Mouse (Mus musculus) brain, embryonic 14.5 days (tissue): Measurements from ENCODE around the gene Tmem178b. TPM values are rescaled to one million over a fixed set of nuclear protein-coding genes. Genes with fewer than 3 reads are reported as not detected.
A peak's percentile ranks its signal among the peaks of the same experiment; 100 is the strongest.

Experiments used
- DNase-seq: peaks from one replicate; pipeline ENCODE4 v3.0.0-alpha.2; 2011; ENCODE audit warnings: low read depth
- CTCF ChIP-seq: fragments of 200-500 bp; IDR thresholded peaks from 2 replicates; pipeline ENCODE4 v1.5.1; 2012; ENCODE audit warnings: inconsistent platforms, mild to moderate bottlenecking, moderate library complexity, borderline replicate concordance; ENCODE audit not compliant: insufficient read depth, insufficient read length; ENCODE audit errors: extremely low read depth
- POLR2A ChIP-seq: fragments of 200-500 bp; IDR thresholded peaks from 2 replicates; pipeline ENCODE4 v1.6.1; 2012; ENCODE audit warnings: mild to moderate bottlenecking, inconsistent platforms, borderline replicate concordance; ENCODE audit not compliant: poor library complexity, insufficient read depth, insufficient read length, severe bottlenecking; ENCODE audit errors: extremely low read depth
- polyA plus RNA-seq: library from polyadenylated mRNA; depleted of rRNA; stranded (reverse); fragments of >200 nt; gene quantifications from 2 replicates; pipeline ENCODE4 v1.2.3, GENCODE M21; 2012; rRNA removed

Tmem178b gene
- 48.8 and 84.9 TPM in 2 replicates for polyA plus RNA-seq

DNA sequence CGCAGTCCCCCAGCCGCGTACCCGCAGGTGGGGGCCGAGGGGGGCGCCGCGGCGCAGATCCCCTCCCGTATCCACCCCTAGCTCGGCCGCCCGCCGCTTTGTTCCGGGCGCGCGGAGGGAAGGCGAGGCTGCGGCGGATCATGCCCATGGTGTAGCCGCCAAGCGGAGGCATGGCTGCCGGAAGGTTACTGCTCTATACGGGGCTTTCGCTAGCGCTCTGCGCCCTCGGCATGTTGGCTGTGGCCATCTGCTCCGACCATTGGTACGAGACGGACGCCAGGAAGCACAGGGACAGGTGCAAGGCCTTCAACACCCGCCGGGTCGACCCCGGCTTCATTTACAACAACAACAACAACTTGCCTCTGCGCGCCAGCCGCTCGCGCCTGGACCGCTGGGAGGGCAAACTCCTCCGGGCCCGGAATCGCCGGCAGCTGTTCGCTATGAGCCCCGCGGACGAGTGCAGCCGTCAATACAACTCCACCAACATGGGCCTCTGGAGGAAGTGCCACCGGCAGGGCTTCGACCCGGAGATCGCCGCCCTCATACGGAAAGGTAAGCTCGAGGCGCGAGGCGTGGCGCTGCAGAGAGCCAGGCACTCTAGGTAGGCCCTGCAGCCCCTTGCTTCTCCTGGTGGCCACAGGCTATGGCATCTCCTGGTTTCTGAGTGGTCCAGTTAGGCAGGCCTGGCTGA is at the start of gene Tmem178b:
TSS of gene Tmem178b (plus strand) at position 371 of the 691 bp plus-strand sequence.
- no peak for TF ChIP-seq CTCF
- 0 out of 2 replicates have a peak, but pooled peaks have one; percentile 12 for TF ChIP-seq POLR2A
- DNase-seq: peak; percentile 71

DNA sequence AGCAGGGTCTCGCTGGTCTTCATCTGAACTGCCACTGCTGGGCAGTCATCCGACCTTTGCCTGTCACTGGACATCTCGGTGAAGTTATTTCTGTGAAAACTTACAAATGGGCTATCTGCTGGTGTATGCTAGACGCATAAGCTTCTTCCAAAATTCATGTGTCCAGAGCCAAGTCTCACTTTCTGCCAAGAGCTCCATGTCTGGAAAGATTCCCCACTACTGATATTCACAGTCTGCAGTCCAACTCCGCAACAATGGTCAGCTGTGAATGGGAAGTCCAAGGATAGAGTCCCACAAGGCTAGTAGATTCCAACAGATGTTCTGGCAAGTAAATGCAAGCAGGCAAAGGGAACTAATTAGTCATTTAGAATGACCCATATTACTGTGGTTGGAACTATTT is 44.3 kb upstream of the Tmem178b start:
- DNase-seq: no peak
- TF ChIP-seq POLR2A: no peak
- TF ChIP-seq CTCF: no peak

DNA sequence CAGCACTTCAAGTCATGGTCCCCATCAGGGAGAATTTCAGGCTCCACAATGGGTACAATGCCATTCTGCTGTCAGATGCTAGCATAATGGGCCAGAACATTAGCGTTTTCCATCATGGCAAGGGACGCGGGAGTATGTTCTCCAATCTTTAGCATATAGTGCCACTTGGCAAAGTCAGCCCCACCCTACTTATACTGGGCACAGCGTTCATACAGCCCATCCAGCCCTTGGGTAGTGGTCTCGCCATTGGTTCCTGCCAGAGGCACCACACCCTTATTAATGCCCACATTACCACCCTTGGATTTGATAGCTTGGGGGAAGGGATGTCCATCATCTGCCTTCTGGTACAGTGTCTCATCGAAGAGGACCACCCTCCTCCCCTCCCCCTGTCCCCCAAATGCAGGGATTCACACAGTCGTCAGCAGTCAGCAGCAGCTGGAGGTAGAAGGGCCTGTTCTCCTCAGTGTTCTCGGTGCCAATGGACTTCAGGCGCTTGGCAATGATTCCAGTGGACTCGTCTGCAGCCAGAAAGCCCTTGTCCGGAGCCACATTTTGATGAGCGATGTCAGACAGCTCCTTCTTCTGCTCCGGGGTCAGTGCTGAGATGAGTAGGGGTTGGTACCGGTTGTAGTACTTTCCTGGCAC is 29.3 kb upstream of the Tmem178b start:
- DNase-seq: no peak

DNA sequence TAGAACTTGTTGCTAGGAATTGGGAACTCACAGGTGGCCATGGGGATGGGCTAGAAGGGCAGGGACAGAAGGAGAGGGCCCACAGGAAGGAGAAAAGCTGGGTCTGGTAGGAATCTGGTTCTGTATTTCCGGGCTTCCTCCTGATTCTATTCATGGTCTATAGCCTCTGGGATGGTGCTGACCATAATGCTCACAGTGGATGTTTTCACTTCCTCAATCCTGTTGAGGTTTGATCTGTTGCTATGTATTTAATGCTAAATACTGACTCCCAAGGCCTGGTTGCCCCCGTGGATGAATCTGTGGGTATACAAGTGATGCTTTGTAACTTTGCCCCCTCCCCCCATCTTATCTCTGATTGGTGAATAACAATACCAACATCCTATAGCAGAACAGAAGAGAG is 25.5 kb upstream of the Tmem178b start:
- DNase-seq: no peak
- TF ChIP-seq CTCF (no peak), POLR2A (no peak)

More for the DNA sequence above, 29.3 kb upstream of the Tmem178b start:
- TF ChIP-seq CTCF (no peak), POLR2A (no peak)

DNA sequence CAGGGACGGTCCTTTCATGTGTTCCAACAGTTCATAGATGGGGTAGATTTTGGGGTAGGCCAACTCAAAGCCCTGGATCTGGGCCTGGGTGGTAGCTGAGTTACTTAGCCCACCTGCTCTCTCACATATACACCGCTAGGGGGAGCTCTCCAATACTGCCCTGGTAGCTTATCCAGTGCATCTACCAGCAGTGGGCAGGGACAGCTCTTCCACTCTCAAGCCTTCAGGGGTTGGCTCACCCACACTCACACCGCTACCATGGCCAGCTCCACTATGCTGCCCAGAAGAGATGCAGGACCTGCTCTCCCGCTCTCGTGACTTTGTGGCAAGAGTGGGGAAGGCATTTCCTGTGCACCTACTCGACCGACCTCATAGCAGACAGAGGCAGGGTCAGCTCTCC is 24.3 kb upstream of the Tmem178b start:
- DNase-seq: no peak
- TF ChIP-seq POLR2A: no peak
- peak; percentile 38; the same call in 1 of the 2 replicates for TF ChIP-seq CTCF

DNA sequence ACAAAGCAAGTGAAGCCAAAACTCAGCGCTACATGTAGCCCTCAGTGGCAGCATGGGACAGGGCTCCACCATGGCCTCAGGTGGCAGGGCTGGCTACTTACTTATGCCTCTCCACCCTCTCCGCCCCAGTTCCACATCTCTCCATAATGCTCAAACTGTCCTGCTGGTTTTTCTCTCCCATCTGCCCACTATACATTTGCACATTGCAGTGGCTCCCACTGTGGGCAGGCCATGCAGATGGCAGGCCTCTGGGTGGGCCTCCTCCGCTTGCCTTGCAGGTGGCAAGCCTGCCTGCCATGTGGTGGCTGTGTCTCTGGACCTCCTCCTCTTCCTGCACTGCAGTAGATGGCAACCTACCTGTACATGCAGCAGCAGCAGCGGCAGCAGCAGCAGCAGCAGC is 23.4 kb upstream of the Tmem178b start:
- DNase-seq: no peak
- TF ChIP-seq POLR2A (no peak), CTCF (no peak)

DNA sequence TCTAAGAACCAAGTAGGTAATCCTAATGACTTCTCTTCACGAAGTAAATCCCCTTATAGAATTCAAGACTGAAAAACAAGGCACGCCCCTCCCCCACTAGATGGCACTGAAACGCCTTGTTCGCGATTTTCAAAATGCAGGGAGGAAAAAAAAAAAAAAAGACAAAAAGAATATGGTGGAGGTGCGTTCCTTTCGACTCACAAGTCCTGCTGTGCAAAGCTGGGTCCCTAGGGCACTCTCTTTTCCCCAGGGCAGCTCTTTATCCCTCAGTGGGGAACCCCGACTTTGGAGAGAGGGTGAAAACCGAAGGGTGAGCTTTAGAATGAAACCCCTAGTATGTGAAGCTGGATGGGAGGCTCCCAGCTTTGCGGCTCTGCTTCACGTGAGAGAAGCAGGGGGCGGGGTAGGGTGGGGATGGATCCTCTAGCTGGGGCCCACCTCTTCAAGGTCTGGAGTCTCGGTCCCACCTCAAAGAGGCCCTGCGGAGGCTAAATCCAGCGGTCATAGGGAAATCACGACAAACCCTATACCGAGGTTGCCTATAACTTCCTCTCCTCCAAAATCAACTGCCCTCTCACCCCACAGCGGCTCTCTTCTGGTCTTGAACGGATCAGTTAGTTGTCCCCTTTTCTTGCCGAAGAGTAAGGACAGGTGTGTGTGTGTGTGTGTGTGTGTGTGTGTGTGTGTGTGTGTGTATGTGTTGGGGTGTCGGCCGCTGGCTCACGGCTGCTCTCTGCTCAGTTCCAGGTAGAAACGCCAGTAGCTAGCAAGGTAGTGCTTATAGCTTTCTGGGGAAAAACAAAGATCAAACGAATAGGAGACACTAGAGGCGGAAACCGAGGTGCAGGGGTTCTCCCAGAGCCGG is 2.6 kb upstream of the Tmem178b start:
- TF ChIP-seq POLR2A (0 out of 2 replicates have a peak, but pooled peaks have one; percentile 6), CTCF (peak; percentile 71; the same call in 1 of the 2 replicates)
- peak; percentile 96 for DNase-seq

DNA sequence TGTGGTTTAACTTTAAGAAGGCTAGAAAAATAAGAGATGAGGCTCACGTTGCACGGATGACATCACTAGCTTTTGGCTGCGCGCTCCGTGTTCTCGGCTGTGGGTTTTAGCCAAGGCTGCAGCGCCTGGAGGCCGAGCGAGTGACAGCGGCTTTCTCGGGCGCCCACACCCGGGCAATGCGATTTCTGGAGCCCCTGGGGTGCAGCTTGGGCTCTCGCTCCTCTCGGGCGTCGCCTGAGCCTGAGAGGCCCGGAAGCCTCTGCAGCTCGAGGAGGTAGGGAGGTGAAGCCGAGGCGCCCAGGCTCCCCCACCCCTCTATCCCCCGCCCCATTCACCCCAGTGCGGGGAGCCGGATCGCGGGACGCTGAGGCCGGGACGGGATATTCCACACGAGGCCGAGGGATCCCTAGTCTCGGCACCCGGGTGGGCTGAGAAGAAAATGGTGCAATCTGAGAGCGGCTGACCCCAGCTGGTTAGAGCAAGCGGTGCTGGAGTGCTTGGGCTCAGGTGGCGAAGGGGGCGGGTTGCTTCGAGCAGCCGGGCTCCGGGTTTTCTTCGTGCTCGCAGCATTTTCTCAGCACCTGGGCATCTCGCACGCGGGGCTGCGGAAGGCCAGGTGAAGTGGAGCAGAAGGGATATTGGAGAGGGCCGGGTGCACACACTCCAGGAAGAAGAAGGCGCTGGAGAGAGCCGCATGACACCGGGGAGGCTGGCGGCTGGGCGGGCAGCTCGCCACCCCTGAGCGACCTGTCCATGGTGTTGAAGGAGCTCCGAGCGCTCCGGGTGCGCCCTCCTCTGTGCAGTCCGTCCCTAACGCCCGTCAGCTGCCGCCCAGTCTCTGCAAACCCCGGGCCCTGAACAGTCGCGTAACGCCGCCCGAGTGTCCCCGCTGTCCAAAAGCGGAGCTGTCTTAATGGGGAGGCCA is 1.4 kb upstream of the Tmem178b start:
- peak; percentile 95 for DNase-seq
- peak; percentile 15; the same call in 1 of the 2 replicates for TF ChIP-seq CTCF
- TF ChIP-seq POLR2A: peak; percentile 39; the same call in 1 of the 2 replicates

DNA sequence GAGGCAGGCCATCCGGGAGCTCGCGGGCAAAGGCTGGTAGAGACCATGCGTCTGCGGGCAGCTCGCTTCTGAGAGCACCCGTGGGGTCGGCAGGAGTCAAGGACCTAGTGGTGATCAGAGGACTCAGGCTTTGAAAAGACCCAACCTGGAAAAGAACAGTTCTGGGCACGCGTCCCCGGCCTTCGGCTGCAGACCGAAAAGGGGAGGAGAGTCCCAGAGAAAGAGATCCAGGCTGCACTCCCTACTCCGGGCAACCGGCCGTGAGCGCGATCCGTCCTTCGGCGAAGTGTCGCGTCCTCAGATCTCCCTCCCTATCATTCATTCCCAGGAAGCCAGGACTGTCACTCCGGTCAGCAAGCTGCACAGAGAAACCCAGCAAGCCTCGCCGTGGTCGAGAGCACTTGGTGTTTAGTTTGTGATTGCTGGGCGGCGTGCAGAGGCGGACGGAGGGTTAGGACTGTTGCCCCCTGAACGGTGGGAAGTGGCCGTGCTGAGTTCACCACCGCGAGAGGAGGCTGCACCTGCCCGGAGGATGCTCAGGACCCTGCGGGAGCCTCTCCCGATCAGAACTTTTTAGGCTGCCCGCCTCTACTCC is 668 bp upstream of the Tmem178b start:
- peak; percentile 77 for DNase-seq
- TF ChIP-seq CTCF (no peak), POLR2A (no peak)

DNA sequence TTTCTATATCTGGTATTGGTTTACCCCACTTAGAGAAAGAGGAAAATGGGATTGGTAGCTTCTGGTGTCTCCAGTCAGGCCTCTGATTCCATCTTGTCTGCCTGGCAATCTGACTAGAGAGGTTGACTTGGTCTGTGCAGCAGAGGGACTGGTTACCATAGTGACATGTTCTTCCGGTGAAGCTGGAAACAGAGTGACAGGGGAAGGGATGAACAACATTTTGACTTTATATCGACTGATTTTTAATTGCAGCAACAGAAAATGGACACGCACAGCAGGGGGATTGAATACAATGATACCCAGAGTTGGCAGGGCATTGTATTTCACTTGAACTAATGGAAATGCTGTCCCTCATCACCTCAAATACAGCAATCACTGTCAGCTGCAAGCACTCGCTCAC is 2.1 kb downstream of the Tmem178b start:
- peak; percentile 82 for DNase-seq
- no peak for TF ChIP-seq CTCF
- TF ChIP-seq POLR2A: no peak
